Mouse (Mus musculus): ENCODE results near the gene Meiob. TPM values are rescaled to one million over a fixed set of nuclear protein-coding genes. Genes with fewer than 3 reads are reported as not detected.
A peak's percentile ranks its signal among the peaks of the same experiment; 100 is the strongest.

Gene Meiob
- polyA plus RNA-seq (2011; ENCODE audit: insufficient read length, low read depth, missing spikeins) = not detected in 2 replicates

DNA sequence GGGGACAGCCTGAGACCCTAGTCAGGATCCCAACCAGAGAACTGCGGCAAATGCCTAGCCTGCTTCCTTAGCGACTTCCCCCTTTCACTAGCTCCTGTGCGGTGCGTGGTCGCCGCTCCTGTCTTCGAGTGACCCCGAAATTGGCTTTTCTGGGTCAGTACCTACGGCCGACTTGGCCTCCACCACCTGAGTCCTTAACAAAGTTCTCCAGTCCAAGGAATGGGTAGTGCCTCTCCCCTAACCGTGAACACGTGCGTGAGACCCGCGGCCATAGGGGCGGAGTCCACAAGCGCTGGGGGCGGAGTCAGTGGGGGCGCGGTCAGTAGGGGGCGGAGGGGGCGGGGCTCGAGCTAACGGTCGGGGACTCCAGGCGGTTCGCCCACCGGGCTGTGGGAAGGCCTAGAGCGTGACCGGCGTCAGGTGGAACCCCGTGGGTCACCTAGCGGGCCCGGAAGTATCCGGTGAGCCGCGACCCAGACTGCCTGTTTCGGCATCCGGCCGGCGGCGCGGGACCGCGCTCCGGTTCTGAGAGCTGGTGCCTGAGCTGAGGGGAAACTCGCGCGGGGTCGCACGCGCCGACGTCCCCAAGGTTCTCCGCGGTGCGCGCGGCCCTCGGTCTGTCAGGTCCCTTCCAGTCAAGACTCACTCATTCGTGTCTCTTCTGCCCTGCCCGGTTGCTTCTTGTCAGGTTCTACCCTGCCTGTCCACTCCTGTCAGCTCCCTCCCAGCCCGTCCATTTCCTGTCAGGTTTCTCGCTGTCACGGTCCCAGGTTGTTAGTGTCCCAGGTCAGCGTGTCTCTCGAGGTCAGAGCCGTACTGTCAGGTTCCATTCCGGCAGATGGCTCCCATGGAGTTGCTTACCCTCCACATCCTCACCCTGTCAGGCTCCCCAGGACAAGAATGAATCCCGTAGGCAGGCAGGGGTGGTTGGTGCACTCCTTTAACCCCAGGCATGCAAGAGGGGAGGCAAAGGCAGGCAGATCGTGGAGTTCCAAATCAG, at the start of gene Meiob:
TSS of gene Meiob (plus strand) at position 338 of the 1,000 bp plus-strand sequence.
- H3K4me3 ChIP-seq (ENCODE audit: insufficient read depth, low read length) = peak within 1 kb of the TSS; percentile 49
- H3K4me1 ChIP-seq (ENCODE audit: control insufficient read depth, insufficient read depth, low read length) = no peaks in the 10 kb centered on the region
- no peak for TF ChIP-seq POLR2A (IDR thresholded peaks at IDR 0.05; ENCODE audit: low read depth, low read length)
- no peak for TF ChIP-seq CTCF (IDR thresholded peaks at IDR 0.05; ENCODE audit: borderline replicate concordance, insufficient read depth, low read length)
- H3K27ac ChIP-seq (ENCODE audit: insufficient read depth, low read length) = no peak within 1 kb of the TSS

DNA sequence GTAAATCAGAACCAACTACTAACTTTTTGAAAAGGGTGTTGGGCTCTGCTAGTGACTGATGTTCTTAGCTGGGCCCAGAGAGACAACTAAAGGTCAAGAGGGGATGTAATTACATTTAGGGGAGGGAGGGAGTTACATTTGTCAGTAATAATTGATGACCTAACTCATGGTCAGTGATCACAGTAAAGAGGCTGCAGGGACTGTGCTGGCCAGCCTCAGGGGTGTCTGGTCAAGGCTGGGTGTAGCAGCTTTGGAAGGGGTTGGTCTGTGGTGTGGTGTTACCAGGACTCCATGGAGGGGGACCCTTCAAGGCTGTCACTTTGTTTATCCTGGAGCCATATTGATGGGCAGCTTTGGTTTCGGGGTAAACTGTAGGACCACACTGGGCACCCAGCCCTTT, 46.7 kb upstream of the Meiob start:
- TF ChIP-seq POLR2A (IDR thresholded peaks at IDR 0.05; ENCODE audit: low read depth, low read length) (no peak), CTCF (IDR thresholded peaks at IDR 0.05; ENCODE audit: borderline replicate concordance, insufficient read depth, low read length) (no peak)
- Histone ChIP-seq H3K4me3 (ENCODE audit: insufficient read depth, low read length) (no peak overlapping the region), H3K27ac (ENCODE audit: insufficient read depth, low read length) (no peak overlapping the region), H3K4me1 (ENCODE audit: control insufficient read depth, insufficient read depth, low read length) (no peaks in the 10 kb centered on the region)

GRCm38 (mm10) chr17:24761121-24761520, 43.0 kb upstream of the Meiob start:
- no peak for TF ChIP-seq POLR2A (IDR thresholded peaks at IDR 0.05; ENCODE audit: low read depth, low read length)
- no peak for TF ChIP-seq CTCF (IDR thresholded peaks at IDR 0.05; ENCODE audit: borderline replicate concordance, insufficient read depth, low read length)
- Histone ChIP-seq H3K27ac (ENCODE audit: insufficient read depth, low read length) (no peak overlapping the region), H3K4me3 (ENCODE audit: insufficient read depth, low read length) (no peak overlapping the region), H3K4me1 (ENCODE audit: control insufficient read depth, insufficient read depth, low read length) (no peaks in the 10 kb centered on the region)

DNA sequence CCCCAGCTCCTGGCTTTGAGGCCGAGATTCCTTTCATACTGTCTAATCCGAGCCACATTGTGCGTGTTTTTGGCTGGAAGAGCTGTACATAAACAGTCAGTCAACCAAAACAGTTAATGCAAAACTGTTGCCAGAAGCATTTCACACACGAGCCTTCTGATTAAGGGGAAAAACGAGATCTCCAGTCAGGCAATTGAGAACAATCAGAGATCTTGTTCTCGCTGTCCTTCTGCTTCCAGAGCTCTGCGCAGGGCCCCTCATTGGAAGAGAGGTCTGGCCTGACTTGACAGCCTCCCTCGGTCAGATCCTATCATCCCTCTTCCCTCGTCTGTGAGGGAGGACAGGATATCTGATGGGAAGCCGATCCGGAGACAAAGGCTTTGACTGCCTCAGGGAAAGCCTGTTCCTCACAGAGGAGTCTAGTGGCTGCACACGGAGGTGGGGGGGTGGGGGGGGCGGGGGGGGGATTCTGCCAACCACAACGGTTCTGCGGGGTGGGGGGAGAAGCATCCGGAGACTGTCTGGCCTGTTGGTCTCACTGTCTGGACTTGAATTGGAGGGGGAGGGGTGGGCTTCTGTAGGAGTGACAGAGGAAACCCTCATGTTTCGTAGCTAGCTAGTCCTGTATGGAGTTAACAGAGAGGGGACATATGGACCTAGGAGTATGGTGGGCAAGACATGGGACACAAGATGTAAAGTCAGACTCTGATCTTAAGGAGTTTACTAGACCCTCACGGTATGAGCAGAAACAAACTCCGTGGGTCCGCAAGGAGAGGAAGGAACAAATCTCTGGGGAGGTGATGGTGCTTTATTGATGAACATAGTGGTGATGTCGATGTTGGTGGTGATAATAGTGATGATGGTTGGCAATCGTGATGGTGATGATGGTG, 38.8 kb upstream of the Meiob start:
- H3K4me1 ChIP-seq (ENCODE audit: control insufficient read depth, insufficient read depth, low read length) = no peaks in the 10 kb centered on the region
- H3K27ac ChIP-seq (ENCODE audit: insufficient read depth, low read length) = no peak overlapping the region
- no peak for TF ChIP-seq POLR2A (IDR thresholded peaks at IDR 0.05; ENCODE audit: low read depth, low read length)
- TF ChIP-seq CTCF (IDR thresholded peaks at IDR 0.05; ENCODE audit: borderline replicate concordance, insufficient read depth, low read length) = no peak
- no peak overlapping the region for H3K4me3 ChIP-seq (ENCODE audit: insufficient read depth, low read length)

DNA sequence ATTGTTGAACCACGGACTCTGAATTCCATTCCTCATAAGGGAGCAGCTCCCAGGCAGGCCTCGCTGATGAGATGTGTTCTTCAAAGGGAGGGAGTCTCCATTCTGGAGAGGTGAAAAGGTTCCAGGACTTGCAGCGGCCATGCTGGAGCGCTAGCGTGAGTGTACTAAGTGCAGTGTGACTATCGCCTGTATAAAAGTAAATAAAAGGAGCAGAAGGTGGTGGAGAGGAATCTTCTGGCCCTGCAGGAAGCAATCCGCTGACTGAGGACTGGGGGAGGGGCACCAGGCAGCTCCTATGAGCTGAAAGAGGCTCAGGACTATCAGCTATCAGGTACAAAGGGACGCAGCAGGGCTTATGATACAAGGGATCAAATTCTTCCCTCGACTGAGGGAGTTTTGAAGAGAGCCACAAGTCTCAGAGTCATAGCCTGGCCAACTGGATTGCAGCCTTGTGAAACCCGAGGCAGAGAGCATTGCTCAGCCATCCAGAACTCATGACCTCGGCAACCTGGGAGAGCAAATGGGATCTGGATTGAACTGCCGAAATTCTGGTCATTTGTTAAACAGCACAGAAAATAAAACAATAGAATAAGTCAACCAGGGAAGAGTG, 37.7 kb upstream of the Meiob start:
- TF ChIP-seq CTCF (IDR thresholded peaks at IDR 0.05; ENCODE audit: borderline replicate concordance, insufficient read depth, low read length) (no peak), POLR2A (IDR thresholded peaks at IDR 0.05; ENCODE audit: low read depth, low read length) (no peak)
- H3K4me3 ChIP-seq (ENCODE audit: insufficient read depth, low read length) = no peak overlapping the region
- H3K4me1 ChIP-seq (ENCODE audit: control insufficient read depth, insufficient read depth, low read length) = no peaks in the 10 kb centered on the region
- no peak overlapping the region for H3K27ac ChIP-seq (ENCODE audit: insufficient read depth, low read length)

DNA sequence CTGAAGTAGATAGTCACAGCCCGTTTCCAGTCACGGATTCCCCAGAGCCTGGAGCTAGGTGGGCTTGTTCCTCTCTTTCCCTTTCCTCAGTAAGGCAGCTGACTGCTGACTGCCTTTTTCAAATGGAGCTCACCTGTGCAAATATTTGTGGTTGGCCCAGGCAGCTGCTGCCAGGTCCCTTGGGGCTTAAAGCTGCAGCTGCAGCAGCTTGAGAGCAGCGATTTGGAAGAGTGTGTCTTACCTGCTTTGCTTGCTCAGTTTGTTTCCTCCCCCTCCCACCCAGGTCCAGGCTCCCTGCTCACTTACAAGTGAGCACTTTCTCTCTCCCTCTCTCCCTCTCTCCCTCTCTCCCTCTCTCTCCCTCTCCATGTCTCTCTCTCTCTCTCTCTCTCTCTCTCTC, 34.9 kb upstream of the Meiob start:
- no peak overlapping the region for H3K4me3 ChIP-seq (ENCODE audit: insufficient read depth, low read length)
- no peak overlapping the region for H3K27ac ChIP-seq (ENCODE audit: insufficient read depth, low read length)
- no peaks in the 10 kb centered on the region for H3K4me1 ChIP-seq (ENCODE audit: control insufficient read depth, insufficient read depth, low read length)
- TF ChIP-seq POLR2A (IDR thresholded peaks at IDR 0.05; ENCODE audit: low read depth, low read length) (no peak), CTCF (IDR thresholded peaks at IDR 0.05; ENCODE audit: borderline replicate concordance, insufficient read depth, low read length) (no peak)

DNA sequence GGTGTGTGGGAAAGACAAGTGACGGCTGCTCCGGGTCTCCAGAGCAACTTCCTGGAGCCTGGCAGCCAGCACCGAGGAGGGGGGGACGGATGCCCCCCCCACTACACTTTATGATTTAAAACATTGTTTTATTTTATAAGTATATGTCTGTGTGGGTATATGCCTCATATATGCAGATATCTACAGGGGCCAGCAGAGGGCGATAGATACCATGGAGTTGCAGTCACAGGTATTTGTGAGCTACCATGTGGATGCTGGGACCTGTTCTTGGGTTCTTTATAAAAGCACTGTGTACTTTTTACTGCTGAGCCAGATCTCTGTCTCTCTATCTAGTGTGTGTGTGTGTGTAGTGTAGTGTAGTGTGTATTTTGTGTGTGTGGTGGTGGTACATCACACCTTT, 30.8 kb upstream of the Meiob start:
- Histone ChIP-seq H3K27ac (ENCODE audit: insufficient read depth, low read length) (no peak overlapping the region), H3K4me3 (ENCODE audit: insufficient read depth, low read length) (no peak overlapping the region), H3K4me1 (ENCODE audit: control insufficient read depth, insufficient read depth, low read length) (no peaks in the 10 kb centered on the region)
- no peak for TF ChIP-seq POLR2A (IDR thresholded peaks at IDR 0.05; ENCODE audit: low read depth, low read length)
- no peak for TF ChIP-seq CTCF (IDR thresholded peaks at IDR 0.05; ENCODE audit: borderline replicate concordance, insufficient read depth, low read length)

DNA sequence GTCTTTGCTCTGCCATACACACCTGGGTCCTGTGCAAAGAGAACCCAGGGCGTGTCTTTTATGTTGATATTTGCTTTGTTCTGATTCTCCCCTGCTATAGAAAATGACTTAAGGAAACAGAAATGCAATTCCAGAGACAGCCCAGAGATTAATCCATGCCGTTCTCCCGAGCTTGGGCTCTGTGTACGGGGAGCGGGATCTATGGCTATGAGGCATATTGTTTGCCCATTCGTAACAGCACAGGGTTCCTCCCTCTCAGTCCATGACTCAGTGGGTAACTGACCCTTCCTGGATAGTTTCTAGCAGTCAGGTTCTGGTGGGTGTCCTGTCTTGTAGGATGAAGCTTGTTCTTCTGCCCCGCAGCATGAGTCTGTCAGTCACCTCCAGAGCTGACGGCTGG, 28.9 kb upstream of the Meiob start:
- H3K4me1 ChIP-seq (ENCODE audit: control insufficient read depth, insufficient read depth, low read length) = no peaks in the 10 kb centered on the region
- H3K27ac ChIP-seq (ENCODE audit: insufficient read depth, low read length) = no peak overlapping the region
- H3K4me3 ChIP-seq (ENCODE audit: insufficient read depth, low read length) = no peak overlapping the region
- no peak for TF ChIP-seq POLR2A (IDR thresholded peaks at IDR 0.05; ENCODE audit: low read depth, low read length)
- TF ChIP-seq CTCF (IDR thresholded peaks at IDR 0.05; ENCODE audit: borderline replicate concordance, insufficient read depth, low read length) = no peak

DNA sequence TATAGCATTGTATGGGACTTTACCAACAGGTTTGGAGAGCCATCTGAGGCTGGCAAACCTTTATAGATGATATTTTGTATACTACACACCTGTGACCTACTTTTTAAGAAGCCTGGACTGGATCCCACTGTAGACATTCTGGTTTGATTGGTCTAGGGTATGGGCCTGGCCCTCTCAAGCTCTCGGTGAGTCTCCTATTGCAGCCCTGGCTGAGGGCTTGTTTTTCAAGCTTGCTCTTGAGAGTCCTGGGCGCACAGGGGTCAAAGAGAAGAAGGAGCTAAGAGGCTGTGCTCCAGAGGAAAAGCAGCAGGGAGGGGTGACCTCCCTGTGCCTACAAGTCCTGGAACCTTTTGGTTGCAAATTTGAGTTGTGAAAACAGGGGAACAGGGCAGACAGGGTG, 27.0 kb upstream of the Meiob start:
- no peaks in the 10 kb centered on the region for H3K4me1 ChIP-seq (ENCODE audit: control insufficient read depth, insufficient read depth, low read length)
- no peak for TF ChIP-seq CTCF (IDR thresholded peaks at IDR 0.05; ENCODE audit: borderline replicate concordance, insufficient read depth, low read length)
- TF ChIP-seq POLR2A (IDR thresholded peaks at IDR 0.05; ENCODE audit: low read depth, low read length) = no peak
- H3K27ac ChIP-seq (ENCODE audit: insufficient read depth, low read length) = no peak overlapping the region
- H3K4me3 ChIP-seq (ENCODE audit: insufficient read depth, low read length) = no peak overlapping the region
